ENCODE assay signal across 25 mouse cellular contexts in the genomic region with DNA sequence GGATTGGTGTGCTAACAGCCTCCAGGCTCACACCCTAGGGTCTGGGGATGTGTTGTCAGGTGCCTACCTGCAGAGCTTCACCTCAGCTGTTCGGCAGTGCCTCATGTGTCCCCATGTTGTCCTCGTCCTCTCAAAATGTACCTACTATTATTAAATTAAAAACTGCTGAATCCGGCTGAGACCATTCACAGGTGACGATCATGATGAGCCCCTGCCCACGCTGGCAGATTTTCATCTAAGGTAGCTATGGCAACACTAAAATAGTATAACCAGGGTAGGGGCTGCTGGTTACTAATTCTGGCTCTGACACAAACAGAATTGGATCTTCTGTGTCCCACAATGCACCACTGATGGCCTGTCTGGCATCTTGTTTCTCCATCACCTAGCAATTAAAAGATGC.
DNase-seq lines count a peak whose midpoint lies in the region; ATAC-seq and TF ChIP-seq lines count a peak whose summit lies in the region.
"Had no signal": no experiment of that assay in that cellular context is flagged by ENCODE, and none has a peak within 500 bp of the region (broad histone marks: within the 10 kb centered on the region; RNA-seq: fewer than 3 reads in every experiment).

No protein-coding gene starts in this region.

- H3K27ac ChIP-seq in layer of hippocampus, adult 2 months: peak overlapping the region; percentile 61; the same call in 1 of the 2 replicates
- H3K27ac ChIP-seq in embryonic facial prominence, embryonic 10.5 days (replicated peaks): no peak overlapping the region
- H3K27ac ChIP-seq in forebrain, embryonic 11.5 days (ENCODE audit: low read depth, low read length): no peak overlapping the region
- H3K27ac ChIP-seq: embryonic facial prominence, embryonic 12.5 days; embryonic facial prominence, embryonic 15.5 days; forebrain, embryonic 12.5 days; forebrain, embryonic 15.5 days; heart, embryonic 13.5 days; hindbrain, embryonic 12.5 days; hindbrain, embryonic 15.5 days had no signal

- no peak for DNase-seq in layer of hippocampus, adult 2 months (ENCODE audit: low spot score in 2 of 2)
- no peak for DNase-seq in layer of hippocampus, adult 9-11 months
- DNase-seq in left cerebral cortex, postnatal 36 days (ENCODE audit: low spot score in 2 of 2): peak; percentile 2 to 14
- DNase-seq in left cerebral cortex, postnatal 25 days (ENCODE audit: low spot score in 2 of 2): no peak
- DNase-seq in right cerebral cortex, postnatal 10 days (ENCODE audit: low spot score in 2 of 2): peak; percentile 56 to 65
- no peak for DNase-seq in right cerebral cortex, postnatal 4 days
- DNase-seq in embryonic facial prominence, embryonic 10.5 days (ENCODE audit: low spot score): peak; percentile 2
- DNase-seq in forebrain, embryonic 11.5 days (ENCODE audit: low spot score): no peak
- DNase-seq: adrenal gland, adult 2 months; adrenal gland, postnatal 14 days; cerebellum, adult 11-12 months; cerebellum, adult 8-10 months; cerebellum, postnatal 10 days; cerebellum, postnatal 36 days; gastrocnemius, postnatal 10 days; gastrocnemius, postnatal 36 days; heart, postnatal 14 days had no signal

- no peaks in the 10 kb centered on the region for H3K4me1 ChIP-seq in embryonic facial prominence, embryonic 10.5 days
- H3K4me1 ChIP-seq in forebrain, embryonic 11.5 days (replicated peaks; ENCODE audit: control insufficient read depth, insufficient read depth, low read length): no peaks in the 10 kb centered on the region; the same call in 1 of the 2 replicates
- H3K4me1 ChIP-seq: embryonic facial prominence, embryonic 12.5 days; embryonic facial prominence, embryonic 15.5 days; heart, embryonic 13.5 days had no signal

- WGBS in embryonic facial prominence, embryonic 10.5 days: 91% methylated on average over 5 of the region's 5 CpGs
- WGBS in forebrain, embryonic 11.5 days: 92% methylated on average over 5 of the region's 5 CpGs

- intact Hi-C loops in left cerebral cortex, postnatal 36 days (cut with DNase I): no loop called here
- intact Hi-C loops in left cerebral cortex, postnatal 25 days (cut with DNase I): no loop called here

- no peak for TF ChIP-seq CTCF in layer of hippocampus, adult 2 months (conservative IDR thresholded peaks at IDR 0.05)

- no peak overlapping the region for H3K9ac ChIP-seq in forebrain, embryonic 11.5 days (ENCODE audit: low read length)
- H3K9ac ChIP-seq: embryonic facial prominence, embryonic 12.5 days; embryonic facial prominence, embryonic 15.5 days; forebrain, embryonic 12.5 days; forebrain, embryonic 15.5 days; heart, embryonic 13.5 days; hindbrain, embryonic 12.5 days; hindbrain, embryonic 15.5 days had no signal

- no peaks in the 10 kb centered on the region for H3K36me3 ChIP-seq in embryonic facial prominence, embryonic 10.5 days (replicated peaks)
- H3K36me3 ChIP-seq in forebrain, embryonic 11.5 days (ENCODE audit: control insufficient read depth, insufficient read depth, low read length): no peaks in the 10 kb centered on the region
- H3K36me3 ChIP-seq: embryonic facial prominence, embryonic 12.5 days; embryonic facial prominence, embryonic 15.5 days; forebrain, embryonic 12.5 days; forebrain, embryonic 15.5 days; heart, embryonic 13.5 days; hindbrain, embryonic 12.5 days; hindbrain, embryonic 15.5 days had no signal

- no peak overlapping the region for H3K4me3 ChIP-seq in layer of hippocampus, adult 2 months
- no peak overlapping the region for H3K4me3 ChIP-seq in embryonic facial prominence, embryonic 10.5 days
- H3K4me3 ChIP-seq in forebrain, embryonic 11.5 days (ENCODE audit: low read depth, low read length): no peak overlapping the region
- H3K4me3 ChIP-seq: embryonic facial prominence, embryonic 12.5 days; embryonic facial prominence, embryonic 15.5 days; forebrain, embryonic 12.5 days; forebrain, embryonic 15.5 days; heart, embryonic 13.5 days; hindbrain, embryonic 12.5 days; hindbrain, embryonic 15.5 days had no signal

- no peaks in the 10 kb centered on the region for H3K27me3 ChIP-seq in embryonic facial prominence, embryonic 10.5 days (replicated peaks; ENCODE audit: low read depth, poor library complexity, severe bottlenecking)
- no peaks in the 10 kb centered on the region for H3K27me3 ChIP-seq in forebrain, embryonic 11.5 days (ENCODE audit: control insufficient read depth, insufficient read depth, low read length)
- H3K27me3 ChIP-seq: embryonic facial prominence, embryonic 12.5 days; embryonic facial prominence, embryonic 15.5 days; forebrain, embryonic 12.5 days; forebrain, embryonic 15.5 days; heart, embryonic 13.5 days; hindbrain, embryonic 12.5 days; hindbrain, embryonic 15.5 days had no signal

- no peaks in the 10 kb centered on the region for H3K9me3 ChIP-seq in embryonic facial prominence, embryonic 10.5 days
- H3K9me3 ChIP-seq in forebrain, embryonic 11.5 days (ENCODE audit: control insufficient read depth, low read length): no peaks in the 10 kb centered on the region
- H3K9me3 ChIP-seq: embryonic facial prominence, embryonic 12.5 days; embryonic facial prominence, embryonic 15.5 days; forebrain, embryonic 12.5 days; forebrain, embryonic 15.5 days; heart, embryonic 13.5 days; hindbrain, embryonic 12.5 days; hindbrain, embryonic 15.5 days had no signal

- ATAC-seq in forebrain, embryonic 11.5 days (replicated peaks; ENCODE audit: low FRiP score): no peak
- ATAC-seq: CD4-positive, CD25-positive, alpha-beta regulatory T cell, adult 4 months; forebrain, embryonic 15.5 days had no signal

- no peak overlapping the region for H3K4me2 ChIP-seq in forebrain, embryonic 11.5 days (ENCODE audit: low read depth, low read length, severe bottlenecking)
- H3K4me2 ChIP-seq: embryonic facial prominence, embryonic 12.5 days; embryonic facial prominence, embryonic 15.5 days; forebrain, embryonic 12.5 days; forebrain, embryonic 15.5 days; heart, embryonic 13.5 days; hindbrain, embryonic 12.5 days; hindbrain, embryonic 15.5 days had no signal

Comparison
In these comparisons a context has a peak if more than half of its experiments do, and no peak if none do; other contexts are left out.
1. DNase-seq: peak in left cerebral cortex, postnatal 36 days (2 of 2), right cerebral cortex, postnatal 10 days (2 of 2) and embryonic facial prominence, embryonic 10.5 days (single experiment); none in layer of hippocampus, adult 2 months (0 of 2), layer of hippocampus, adult 9-11 months (single experiment), left cerebral cortex, postnatal 25 days (0 of 2), right cerebral cortex, postnatal 4 days (single experiment) and forebrain, embryonic 11.5 days (single experiment).